Mouse (Mus musculus) olfactory bulb, adult 2 months (tissue): Measurements from ENCODE around the gene Dnmt3a.

Experiments
- CTCF ChIP-seq: fragments of 200-500 bp; IDR thresholded peaks from 2 replicates; pipeline ENCODE4 v1.5.1; 2012; ENCODE audit warnings: low read depth, mild to moderate bottlenecking, low read length, moderate library complexity; ENCODE audit not compliant: insufficient read depth
- POLR2A ChIP-seq: fragments of 200-500 bp; IDR thresholded peaks from 2 replicates; pipeline ENCODE4 v1.6.1; 2012; ENCODE audit warnings: mild to moderate bottlenecking, low read depth, low read length, moderate library complexity; ENCODE audit not compliant: insufficient read depth

- TF ChIP-seq CTCF = no peak
- no peak for TF ChIP-seq POLR2A
These were observed 17.3 kb upstream of the Dnmt3a start for GRCm38 (mm10) chr12:3788421-3789051.
